Mouse (Mus musculus) stomach, embryonic 16.5 days (tissue): Measurements from ENCODE around the gene Olfr1107. TPM values are rescaled to one million over a fixed set of nuclear protein-coding genes. Genes with fewer than 3 reads are reported as not detected.

Experiments used
- ATAC-seq: fragments of 200-750 bp; cut with Nextera tagmentation; 2 replicates; pipeline ENCODE4 v1.8.0; 2017; ENCODE audit warnings: moderate number of reproducible peaks, moderate TSS enrichment; ENCODE audit not compliant: insufficient read depth, low FRiP score
- H3K27ac ChIP-seq: fragments of 300-500 bp; sonication (generic); 2 replicates; pipeline ENCODE4 v1.5.1; 2014; ENCODE audit warnings: low read length
- H3K27me3 ChIP-seq: fragments of 300-500 bp; sonication (generic); 2 replicates; pipeline ENCODE4 v1.6.1; 2014; ENCODE audit warnings: low read length, control low read depth, mixed read lengths; ENCODE audit not compliant: control insufficient read depth, insufficient read depth
- H3K36me3 ChIP-seq: fragments of 300-500 bp; sonication (generic); 2 replicates; pipeline ENCODE4 v1.6.1; 2014; ENCODE audit warnings: low read length; ENCODE audit not compliant: control insufficient read depth, insufficient read depth
- H3K4me1 ChIP-seq: fragments of 300-500 bp; sonication (generic); 2 replicates; pipeline ENCODE4 v1.6.1; 2014; ENCODE audit warnings: low read length, control low read depth, mixed read lengths; ENCODE audit not compliant: control insufficient read depth, insufficient read depth
- H3K4me2 ChIP-seq: fragments of 300-500 bp; sonication (generic); 2 replicates; pipeline ENCODE4 v1.6.1; 2014; ENCODE audit warnings: low read depth, low read length, mixed read lengths
- H3K4me3 ChIP-seq: fragments of 300-500 bp; sonication (generic); replicated peaks from 2 replicates; pipeline ENCODE4 v1.5.1; 2014; ENCODE audit warnings: mild to moderate bottlenecking, low read length
- H3K9ac ChIP-seq: fragments of 300-500 bp; sonication (generic); 2 replicates; pipeline ENCODE4 v1.6.1; 2014; ENCODE audit warnings: low read length
- H3K9me3 ChIP-seq: fragments of 300-500 bp; sonication (generic); replicated peaks from 2 replicates; pipeline ENCODE4 v1.6.1; 2016; ENCODE audit warnings: low read length, control low read depth; ENCODE audit not compliant: control insufficient read depth
- WGBS: fragments of 180-500 bp; shearing (Covaris S2); extraction: QIAGEN DNeasy Blood & Tissue Kit; methylation state at CpG from one replicate; pipeline ENCODE4 v1.1.7; 2014; 5-methylcytosine and 5-hydroxymethylcytosine counted together
- polyA plus RNA-seq: library from polyadenylated mRNA; unstranded; fragments of >200 nt; fragmentation: Nextera tagmentation; extraction: Ambion mirVana; gene quantifications from 2 replicates; pipeline ENCODE4 v1.2.1, GENCODE M21; 2015

Olfr1107 gene
- not detected in 2 replicates for polyA plus RNA-seq

DNA sequence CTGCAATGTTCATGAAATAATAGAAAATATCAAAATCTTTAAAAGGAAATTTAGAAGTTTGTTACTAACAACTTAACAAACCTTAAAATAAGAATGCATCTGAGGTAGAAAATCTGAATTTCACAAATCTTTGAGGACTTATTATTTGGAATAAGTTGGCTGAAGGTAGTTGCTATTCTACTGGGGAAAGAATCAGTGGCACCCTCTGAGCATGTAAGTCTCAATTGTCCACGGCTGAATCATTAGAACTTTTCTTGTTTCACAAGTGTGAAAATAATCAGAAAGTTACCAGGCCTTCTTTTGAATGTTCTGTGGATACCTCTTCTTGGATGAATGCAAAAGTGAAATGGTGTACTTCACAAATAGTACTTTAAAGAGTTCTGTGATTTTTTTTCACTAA lies at the start of gene Olfr1107:
Gene Olfr1107, minus strand, starts transcription at position 101 of the 400 bp plus-strand sequence.
- H3K36me3 ChIP-seq, result no peaks in the 10 kb centered on the region
- H3K4me2 ChIP-seq, result no peak within 1 kb of the TSS
- H3K4me3 ChIP-seq, result no peak within 1 kb of the TSS
- H3K4me1 ChIP-seq, result no peaks in the 10 kb centered on the region
- WGBS, result 88% methylated on average over 1 of the region's 1 CpGs
- H3K9ac ChIP-seq, result no peak within 1 kb of the TSS
- no peaks in the 10 kb centered on the region for H3K27me3 ChIP-seq
- no peaks in the 10 kb centered on the region for H3K9me3 ChIP-seq
- no peak within 1 kb of the TSS for H3K27ac ChIP-seq
- no peak for ATAC-seq

DNA sequence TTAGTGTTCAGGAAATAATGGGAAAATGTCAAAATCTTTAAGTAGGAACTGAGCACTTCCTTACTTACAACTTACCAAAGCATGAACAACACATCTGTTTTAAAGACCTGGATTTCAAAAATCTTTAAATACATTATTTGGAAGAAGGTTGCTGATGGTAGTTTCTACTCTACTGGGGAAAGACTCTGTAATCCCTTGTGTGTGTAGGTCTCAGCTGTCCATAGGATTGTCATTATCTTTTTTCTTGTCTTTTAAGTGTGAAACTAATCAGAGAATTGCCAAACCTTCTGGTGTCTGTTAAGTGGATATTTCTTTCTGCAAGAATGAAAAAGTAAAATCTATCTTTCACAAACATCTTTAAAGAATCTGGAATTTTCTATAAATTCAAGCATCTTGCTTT lies 38.9 kb upstream of the Olfr1107 start, which contains the start of gene Olfr259:
Gene Olfr259, minus strand, starts transcription at position 101 of the 400 bp plus-strand sequence.
- no peak for ATAC-seq
- H3K4me3 ChIP-seq, result no peak within 1 kb of the TSS
- no peaks in the 10 kb centered on the region for H3K27me3 ChIP-seq

DNA sequence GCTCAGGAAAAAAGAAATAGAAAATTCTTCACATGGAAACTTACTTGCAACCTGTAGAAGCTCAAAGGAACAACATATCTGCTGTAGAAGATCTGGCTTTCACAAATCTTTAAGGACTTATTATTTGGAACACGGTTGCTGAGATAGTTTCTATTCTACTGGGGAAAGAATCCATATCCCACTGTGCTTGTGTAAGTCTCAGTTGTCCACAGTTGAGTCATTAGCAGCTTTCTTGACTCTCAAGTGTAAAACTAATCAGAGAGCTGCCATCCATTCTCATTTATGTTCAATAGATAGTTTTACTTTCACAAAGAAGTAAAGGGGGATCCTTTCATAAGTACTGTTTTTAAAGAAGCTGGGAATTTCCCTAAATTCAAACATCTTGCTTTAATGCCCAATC lies 20.3 kb upstream of the Olfr1107 start, which contains the start of gene Olfr1109:
Gene Olfr1109, minus strand, starts transcription at position 101 of the 400 bp plus-strand sequence.
- no peak for ATAC-seq
- WGBS, result 73% methylated on average over 1 of the region's 1 CpGs
- H3K36me3 ChIP-seq, result no peaks in the 10 kb centered on the region
- H3K4me2 ChIP-seq, result no peak within 1 kb of the TSS
- no peak within 1 kb of the TSS for H3K4me3 ChIP-seq
- H3K9me3 ChIP-seq, result no peaks in the 10 kb centered on the region
- no peaks in the 10 kb centered on the region for H3K4me1 ChIP-seq
- no peaks in the 10 kb centered on the region for H3K27me3 ChIP-seq
- H3K9ac ChIP-seq, result no peak within 1 kb of the TSS
- H3K27ac ChIP-seq, result no peak within 1 kb of the TSS

More for the DNA sequence above, 38.9 kb upstream of the Olfr1107 start, which contains the start of gene Olfr259:
- Histone ChIP-seq H3K4me2 (no peak within 1 kb of the TSS), H3K9me3 (no peaks in the 10 kb centered on the region), H3K36me3 (no peaks in the 10 kb centered on the region), H3K27ac (no peak within 1 kb of the TSS), H3K9ac (no peak within 1 kb of the TSS), H3K4me1 (no peaks in the 10 kb centered on the region)

DNA sequence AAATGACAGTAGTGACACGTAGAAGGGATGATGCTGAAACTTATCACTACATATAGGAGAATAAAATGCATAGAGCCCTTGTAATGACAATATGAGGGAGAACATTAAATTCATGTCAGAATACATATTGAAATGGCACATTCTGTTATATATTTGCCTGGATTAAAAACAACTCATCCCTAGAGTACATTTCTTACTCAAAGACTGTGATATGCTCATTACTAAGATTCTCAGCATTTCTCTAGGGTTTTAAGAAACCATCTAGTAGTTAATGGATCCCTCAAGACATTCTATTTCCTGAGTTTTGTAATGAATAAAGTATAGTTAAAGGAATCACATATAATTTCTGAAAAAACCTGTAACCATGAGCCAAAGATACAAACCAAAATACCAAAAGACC lies 23.4 kb downstream of the Olfr1107 start, which contains the start of gene Olfr1106:
Gene Olfr1106, minus strand, starts transcription at position 101 of the 400 bp plus-strand sequence.
- no peaks in the 10 kb centered on the region for H3K36me3 ChIP-seq
- no peak for ATAC-seq
- H3K27me3 ChIP-seq, result no peaks in the 10 kb centered on the region
- no peak within 1 kb of the TSS for H3K27ac ChIP-seq
- H3K4me1 ChIP-seq, result no peaks in the 10 kb centered on the region
- no peak within 1 kb of the TSS for H3K4me3 ChIP-seq
- no peaks in the 10 kb centered on the region for H3K9me3 ChIP-seq
- no peak within 1 kb of the TSS for H3K9ac ChIP-seq
- no peak within 1 kb of the TSS for H3K4me2 ChIP-seq
- WGBS, result 67% methylated on average over 1 of the region's 1 CpGs

DNA sequence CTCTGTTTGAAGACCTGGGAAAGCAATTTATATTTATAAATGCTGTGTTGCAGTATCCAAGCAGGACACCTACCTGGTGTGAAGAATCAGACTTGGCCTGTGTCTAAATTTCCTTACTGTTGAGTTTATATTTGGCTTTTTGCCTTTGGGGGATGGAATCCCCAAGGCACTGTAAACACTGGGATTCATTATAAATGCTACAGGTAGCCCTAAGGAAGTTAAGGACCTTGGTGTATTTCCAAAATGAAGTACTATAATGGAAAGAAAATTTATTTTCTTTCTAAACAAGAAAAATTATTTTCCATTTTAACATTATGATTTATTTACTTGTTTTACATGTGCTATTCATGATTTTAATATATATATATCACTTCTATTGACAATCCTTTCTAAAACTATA lies 39.2 kb downstream of the Olfr1107 start, which contains the start of gene Olfr1105:
Gene Olfr1105, minus strand, starts transcription at position 101 of the 400 bp plus-strand sequence.
- H3K4me2 ChIP-seq, result no peak within 1 kb of the TSS
- no peaks in the 10 kb centered on the region for H3K36me3 ChIP-seq
- no peak within 1 kb of the TSS for H3K9ac ChIP-seq
- H3K4me3 ChIP-seq, result no peak within 1 kb of the TSS
- ATAC-seq, result no peak
- no peaks in the 10 kb centered on the region for H3K27me3 ChIP-seq
- no peaks in the 10 kb centered on the region for H3K9me3 ChIP-seq
- H3K4me1 ChIP-seq, result no peaks in the 10 kb centered on the region
- H3K27ac ChIP-seq, result no peak within 1 kb of the TSS

DNA sequence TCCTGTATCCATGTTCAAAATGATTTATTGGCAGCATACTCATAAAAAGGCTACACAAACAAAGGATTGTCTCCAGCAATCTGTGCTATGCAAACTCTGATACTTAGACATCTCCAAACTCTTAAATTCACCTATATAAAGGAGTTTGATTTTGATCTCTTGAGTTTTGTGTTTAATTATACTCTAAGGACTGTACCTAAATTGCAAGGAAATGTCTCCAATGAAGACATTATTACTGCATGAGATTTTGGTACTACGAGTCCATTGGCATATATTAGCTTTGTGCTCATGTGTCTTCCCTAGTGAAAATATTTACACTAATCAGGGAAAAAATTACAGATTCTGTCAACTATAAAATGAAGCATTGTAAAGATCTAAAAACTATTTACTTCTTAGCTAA lies 48.6 kb downstream of the Olfr1107 start, which contains the start of gene Olfr1104:
Gene Olfr1104, minus strand, starts transcription at position 101 of the 400 bp plus-strand sequence.
- Histone ChIP-seq H3K9me3 (no peaks in the 10 kb centered on the region), H3K4me2 (no peak within 1 kb of the TSS), H3K27ac (no peak within 1 kb of the TSS), H3K27me3 (no peaks in the 10 kb centered on the region), H3K36me3 (no peaks in the 10 kb centered on the region), H3K4me3 (no peak within 1 kb of the TSS), H3K4me1 (no peaks in the 10 kb centered on the region), H3K9ac (no peak within 1 kb of the TSS)
- WGBS, result 69% methylated on average over 1 of the region's 1 CpGs
- ATAC-seq, result no peak

Other genes starting within 250 kb of the Olfr1107 start
- not detected in 2 replicates for gene Olfr1095, start 224.1 kb downstream of the Olfr1107 start, polyA plus RNA-seq
- gene Gm13723, start 201.0 kb downstream of the Olfr1107 start, polyA plus RNA-seq, result not detected in 2 replicates
- not detected in 2 replicates for gene Olfr1097, start 183.6 kb downstream of the Olfr1107 start, polyA plus RNA-seq
- gene Olfr1098, start 151.3 kb downstream of the Olfr1107 start, polyA plus RNA-seq, result not detected in 2 replicates
- gene Olfr1099, start 115.1 kb downstream of the Olfr1107 start, polyA plus RNA-seq, result not detected in 2 replicates
- not detected in 2 replicates for gene Olfr1100, start 95.9 kb downstream of the Olfr1107 start, polyA plus RNA-seq
- gene Olfr1101, start 84.6 kb downstream of the Olfr1107 start, polyA plus RNA-seq, result not detected in 2 replicates
- gene Olfr1102, start 77.4 kb downstream of the Olfr1107 start, polyA plus RNA-seq, result not detected in 2 replicates
- gene Olfr1104, start 48.7 kb downstream of the Olfr1107 start, polyA plus RNA-seq, result not detected in 2 replicates
- gene Olfr1105, start 39.3 kb downstream of the Olfr1107 start, polyA plus RNA-seq, result not detected in 2 replicates
- gene Olfr1106, start 23.5 kb downstream of the Olfr1107 start, polyA plus RNA-seq, result not detected in 2 replicates
- gene Olfr1109, start 20.2 kb upstream of the Olfr1107 start, polyA plus RNA-seq, result not detected in 2 replicates
- gene Olfr259, start 38.8 kb upstream of the Olfr1107 start, polyA plus RNA-seq, result not detected in 2 replicates
- not detected in 2 replicates for gene Olfr1110, start 64.5 kb upstream of the Olfr1107 start, polyA plus RNA-seq
- gene Olfr1111, start 76.8 kb upstream of the Olfr1107 start, polyA plus RNA-seq, result not detected in 2 replicates
- gene Olfr1112, start 112.0 kb upstream of the Olfr1107 start, polyA plus RNA-seq, result not detected in 2 replicates
- not detected in 2 replicates for gene Olfr1113, start 133.2 kb upstream of the Olfr1107 start, polyA plus RNA-seq
- not detected in 2 replicates for gene Olfr1115, start 172.2 kb upstream of the Olfr1107 start, polyA plus RNA-seq
- gene Olfr1116, start 191.7 kb upstream of the Olfr1107 start, polyA plus RNA-seq, result not detected in 2 replicates
- gene Olfr1118, start 231.8 kb upstream of the Olfr1107 start, polyA plus RNA-seq, result not detected in 2 replicates